Mouse (Mus musculus): ENCODE measurements around the gene Hbp1.

DNA sequence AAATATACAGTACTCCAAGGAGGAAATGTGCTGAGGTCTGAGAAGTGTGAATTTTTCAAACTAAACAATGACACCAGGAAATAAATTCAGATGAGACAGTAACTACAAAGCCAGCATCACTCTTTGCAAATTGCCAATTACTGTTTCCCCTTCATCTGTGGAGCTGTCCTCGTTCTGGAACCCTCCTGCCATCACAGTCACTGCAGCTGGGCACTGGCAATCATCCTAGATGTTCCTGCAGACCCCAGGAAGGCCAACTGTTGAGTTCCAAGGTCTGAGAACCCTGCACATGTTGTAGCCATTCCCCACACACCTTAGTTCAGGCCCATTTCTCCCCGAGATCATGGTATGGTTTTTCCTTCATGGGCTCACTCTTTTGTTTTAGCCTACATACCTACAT lies 33.9 kb upstream of the Hbp1 start:
- no peak for TF ChIP-seq CTCF (IDR thresholded peaks at IDR 0.05; ENCODE audit: low read depth)
- TF ChIP-seq EP300 (IDR thresholded peaks at IDR 0.05; ENCODE audit: low read depth): no peak
